Mouse (Mus musculus): ENCODE results near the gene F3.

- TF ChIP-seq POLR2A (IDR thresholded peaks at IDR 0.05; ENCODE audit: low read depth, low read length) (no peak), CTCF (IDR thresholded peaks at IDR 0.05; ENCODE audit: extremely low read depth, insufficient read length, insufficient replicate concordance, low read depth, low read length) (no peak)
Observed at GRCm38 (mm10) chr3:121716480-121716879, 6.9 kb upstream of the F3 start.

Data from small intestine, adult 2 months (tissue).